Mouse (Mus musculus): ENCODE data around the gene Maats1. TPM values are rescaled to one million over a fixed set of nuclear protein-coding genes. Genes with fewer than 3 reads are reported as not detected.
"Not testable (repeated sequence)": the region's sequence is repeated elsewhere in the genome, so short reads cannot be mapped to it uniquely, and the experiment has no call there.

The Maats1 gene
- polyA plus RNA-seq, 1 experiment from 2014 or later = 0.71 TPM

DNA sequence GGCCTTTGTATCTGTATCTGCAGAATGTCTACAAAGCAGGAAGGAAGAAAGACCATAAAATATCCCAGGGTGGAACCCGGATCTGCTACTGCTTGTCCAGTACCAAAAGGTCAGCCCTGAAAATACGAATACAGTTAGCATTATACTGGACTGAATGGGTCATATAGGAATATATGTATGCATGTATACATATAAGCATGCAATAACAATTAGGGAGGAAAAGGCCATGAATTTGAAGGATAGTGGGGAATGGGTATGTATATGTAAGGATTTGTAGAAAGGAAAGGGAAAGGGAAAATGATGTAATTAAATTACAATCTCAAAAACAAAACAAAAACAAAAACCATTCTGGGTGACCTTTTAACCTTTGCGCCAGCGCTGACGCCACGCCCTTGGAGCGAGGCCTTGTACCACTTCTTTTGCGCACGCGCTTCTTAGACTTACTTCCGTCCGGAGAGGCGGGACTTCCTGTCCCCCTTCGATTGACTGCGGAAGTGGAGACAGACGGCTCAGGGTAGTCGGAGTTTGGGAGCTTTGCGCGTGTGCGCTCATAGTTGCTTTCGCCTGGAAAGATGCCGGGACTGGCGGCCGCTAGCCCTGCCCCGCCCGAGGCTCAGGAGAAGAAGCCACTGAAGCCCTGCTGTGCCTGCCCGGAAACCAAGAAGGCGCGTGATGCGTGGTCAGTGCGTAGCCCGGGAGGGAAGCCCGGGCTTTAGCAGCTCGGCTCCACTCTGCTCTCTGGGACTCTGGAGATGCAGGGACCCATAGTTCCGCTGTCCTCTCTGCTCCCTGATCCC is 4.8 kb upstream of the Maats1 start, which contains the start of the genes Cox17 and Gm21987:
TSS of gene Cox17 (plus strand) at position 463 of the 797 bp plus-strand sequence.
TSS of gene Gm21987 (plus strand) at position 512 of the 797 bp plus-strand sequence.
- H3K9me3 ChIP-seq (replicated peaks; ENCODE audit: control insufficient read depth, low read length) = no peaks in the 10 kb centered on the region
- WGBS = 3% methylated on average over 35 of the region's 35 CpGs
- ATAC-seq = peak; percentile 98

DNA sequence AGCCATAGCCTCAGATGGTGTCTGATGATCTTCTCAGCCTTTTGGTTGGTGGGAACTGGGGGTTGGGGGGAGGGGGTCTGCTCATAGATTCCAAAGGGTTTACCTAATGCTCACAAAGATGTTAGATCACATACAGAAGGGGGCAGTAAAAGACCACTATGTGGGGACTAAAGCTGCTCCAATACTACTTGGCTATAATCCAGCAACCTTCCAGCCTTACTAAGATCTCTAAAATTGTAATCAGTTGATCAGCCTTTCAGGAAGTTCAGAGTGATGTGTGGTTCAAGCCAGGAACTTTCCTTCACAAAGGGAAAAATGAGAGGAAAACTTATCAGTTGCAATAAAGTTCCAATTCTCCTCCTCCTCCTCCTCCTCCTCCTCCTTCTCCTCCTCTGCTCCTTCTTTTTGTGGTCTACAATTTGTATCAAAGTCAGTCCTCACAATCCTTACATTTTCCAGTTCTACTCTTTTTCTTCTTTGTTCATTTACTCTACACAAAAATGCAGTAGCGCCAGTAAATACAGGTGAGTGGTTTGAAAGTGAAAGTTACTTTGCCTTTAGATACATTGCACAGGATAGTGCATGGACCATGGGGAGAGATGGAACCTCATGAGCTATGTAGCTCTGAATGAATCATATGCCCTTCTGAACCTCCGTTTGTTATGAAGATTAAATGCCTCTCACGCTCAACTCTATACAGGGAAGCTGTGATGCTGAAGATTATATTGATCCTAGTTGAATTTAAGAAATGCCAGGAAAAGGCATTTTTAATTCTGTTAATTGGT is 3.2 kb upstream of the Maats1 start:
- peaks cover 11% of the 10 kb centered on the region for H3K36me3 ChIP-seq (ENCODE audit: control insufficient read depth, insufficient read depth, low read length)
- no peak overlapping the region for H3K27ac ChIP-seq (ENCODE audit: low read depth, low read length)
- ATAC-seq (no peak), DNase-seq (ENCODE audit: low spot score) (peak; percentile 88)
- H3K4me2 ChIP-seq (ENCODE audit: low read length) = no peak overlapping the region
- no peaks in the 10 kb centered on the region for H3K27me3 ChIP-seq (replicated peaks; ENCODE audit: control insufficient read depth, insufficient read depth, low read length)
- no peak overlapping the region for H3K9ac ChIP-seq (ENCODE audit: low read length)
- 89% methylated on average over 3 of the region's 3 CpGs for WGBS
- no peaks in the 10 kb centered on the region for H3K9me3 ChIP-seq (replicated peaks; ENCODE audit: control insufficient read depth, low read length)
- peaks cover 9% of the 10 kb centered on the region for H3K4me1 ChIP-seq (ENCODE audit: control insufficient read depth, insufficient read depth, low read length)
- no peak overlapping the region for H3K4me3 ChIP-seq (ENCODE audit: low read depth, low read length)

More for the DNA sequence above, 4.8 kb upstream of the Maats1 start, which contains the start of the genes Cox17 and Gm21987:
- peak; percentile 98 for DNase-seq (ENCODE audit: low spot score)
- peak within 1 kb of the TSS; percentile 87 for H3K9ac ChIP-seq (ENCODE audit: low read length)
- peak within 1 kb of the TSS; percentile 76 for H3K4me2 ChIP-seq (ENCODE audit: low read length)
- peaks cover 6% of the 10 kb centered on the region; the same call in 1 of the 2 replicates for H3K4me1 ChIP-seq (ENCODE audit: control insufficient read depth, insufficient read depth, low read length)
- H3K27ac ChIP-seq (ENCODE audit: low read depth, low read length) = peak within 1 kb of the TSS; percentile 74; the same call in 1 of the 2 replicates
- peaks cover 27% of the 10 kb centered on the region for H3K36me3 ChIP-seq (ENCODE audit: control insufficient read depth, insufficient read depth, low read length)
- no peaks in the 10 kb centered on the region for H3K27me3 ChIP-seq (replicated peaks; ENCODE audit: control insufficient read depth, insufficient read depth, low read length)
- peak within 1 kb of the TSS; percentile 88 for H3K4me3 ChIP-seq (ENCODE audit: low read depth, low read length)

DNA sequence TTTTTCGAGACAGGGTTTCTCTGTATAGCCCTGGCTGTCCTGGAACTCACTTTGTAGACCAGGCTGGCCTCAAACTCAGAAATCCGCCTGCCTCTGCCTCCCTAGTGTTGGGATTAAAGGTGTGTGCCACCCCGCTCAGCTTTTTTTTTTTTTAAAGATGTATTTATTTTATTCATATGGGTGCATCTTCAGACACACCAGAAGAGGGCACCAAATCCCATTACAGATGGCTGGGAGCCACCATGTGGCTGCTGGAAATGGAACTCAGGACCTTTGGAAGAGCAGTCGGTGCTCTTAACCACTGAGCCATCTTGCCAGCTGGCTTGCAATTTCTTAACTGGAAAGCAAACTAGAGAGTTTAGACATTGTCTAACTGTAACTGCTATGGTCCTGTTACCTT is 3.9 kb downstream of the Maats1 start:
- WGBS = 92% methylated on average over 4 of the region's 4 CpGs
- H3K27ac ChIP-seq (ENCODE audit: low read depth, low read length); H3K9me3 ChIP-seq (replicated peaks; ENCODE audit: control insufficient read depth, low read length); H3K27me3 ChIP-seq (replicated peaks; ENCODE audit: control insufficient read depth, insufficient read depth, low read length); H3K4me3 ChIP-seq (ENCODE audit: low read depth, low read length); DNase-seq (ENCODE audit: low spot score); ATAC-seq; H3K4me2 ChIP-seq (ENCODE audit: low read length); H3K36me3 ChIP-seq (ENCODE audit: control insufficient read depth, insufficient read depth, low read length); H3K4me1 ChIP-seq (ENCODE audit: control insufficient read depth, insufficient read depth, low read length); H3K9ac ChIP-seq (ENCODE audit: low read length): not testable (repeated sequence)

DNA sequence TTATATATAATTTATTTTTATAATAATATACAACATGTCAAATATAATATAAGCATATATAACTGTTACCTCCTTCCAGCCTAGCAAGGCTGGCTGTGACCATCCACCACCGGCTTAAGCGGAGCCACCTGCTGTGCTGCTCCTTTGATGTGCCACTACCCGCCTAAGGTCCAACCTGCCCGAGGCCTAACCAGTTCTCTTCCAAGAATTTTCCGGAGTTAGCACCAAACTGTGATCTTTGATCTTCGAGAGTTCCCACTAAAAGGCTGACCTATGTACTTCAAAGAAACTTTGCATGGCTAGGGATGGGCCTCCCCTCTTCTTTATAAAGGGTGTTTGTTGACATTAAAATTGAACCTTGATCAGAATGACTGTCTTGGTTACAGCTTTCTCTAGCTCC is 7.5 kb downstream of the Maats1 start:
- DNase-seq (ENCODE audit: low spot score) (no peak), ATAC-seq (no peak)
- Histone ChIP-seq H3K27me3 (replicated peaks; ENCODE audit: control insufficient read depth, insufficient read depth, low read length) (no peaks in the 10 kb centered on the region), H3K36me3 (ENCODE audit: control insufficient read depth, insufficient read depth, low read length) (no peaks in the 10 kb centered on the region), H3K4me1 (ENCODE audit: control insufficient read depth, insufficient read depth, low read length) (no peaks in the 10 kb centered on the region), H3K4me2 (ENCODE audit: low read length) (no peak overlapping the region), H3K27ac (ENCODE audit: low read depth, low read length) (no peak overlapping the region), H3K4me3 (ENCODE audit: low read depth, low read length) (no peak overlapping the region), H3K9me3 (replicated peaks; ENCODE audit: control insufficient read depth, low read length) (no peaks in the 10 kb centered on the region), H3K9ac (ENCODE audit: low read length) (no peak overlapping the region)
- WGBS = 39% methylated on average over 6 of the region's 6 CpGs

DNA sequence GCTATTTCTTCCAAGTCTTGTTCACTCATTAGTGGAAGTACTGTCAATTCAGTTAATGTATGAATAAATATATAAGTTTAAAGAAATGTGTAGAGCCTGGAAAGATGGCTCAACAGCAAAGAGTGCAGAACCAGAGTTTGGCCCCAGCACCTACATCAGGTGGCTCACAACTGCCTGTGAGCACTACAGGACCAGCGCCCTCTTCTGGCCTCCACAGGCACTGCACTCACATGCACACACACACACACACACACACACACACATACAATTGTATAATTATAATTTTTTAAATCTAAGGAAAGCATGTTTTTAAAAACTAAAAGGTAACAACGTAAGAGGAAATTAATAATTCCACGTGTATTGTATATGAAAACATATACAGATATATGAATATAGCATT is 12.6 kb downstream of the Maats1 start:
- no peaks in the 10 kb centered on the region for H3K27me3 ChIP-seq (replicated peaks; ENCODE audit: control insufficient read depth, insufficient read depth, low read length)
- no peak overlapping the region for H3K27ac ChIP-seq (ENCODE audit: low read depth, low read length)
- DNase-seq (ENCODE audit: low spot score) (no peak), ATAC-seq (no peak)
- no peaks in the 10 kb centered on the region for H3K9me3 ChIP-seq (replicated peaks; ENCODE audit: control insufficient read depth, low read length)
- 88% methylated on average over 3 of the region's 3 CpGs for WGBS
- H3K4me2 ChIP-seq (ENCODE audit: low read length) = no peak overlapping the region
- H3K36me3 ChIP-seq (ENCODE audit: control insufficient read depth, insufficient read depth, low read length) = no peaks in the 10 kb centered on the region
- no peak overlapping the region for H3K9ac ChIP-seq (ENCODE audit: low read length)
- no peaks in the 10 kb centered on the region for H3K4me1 ChIP-seq (ENCODE audit: control insufficient read depth, insufficient read depth, low read length)
- H3K4me3 ChIP-seq (ENCODE audit: low read depth, low read length) = no peak overlapping the region

DNA sequence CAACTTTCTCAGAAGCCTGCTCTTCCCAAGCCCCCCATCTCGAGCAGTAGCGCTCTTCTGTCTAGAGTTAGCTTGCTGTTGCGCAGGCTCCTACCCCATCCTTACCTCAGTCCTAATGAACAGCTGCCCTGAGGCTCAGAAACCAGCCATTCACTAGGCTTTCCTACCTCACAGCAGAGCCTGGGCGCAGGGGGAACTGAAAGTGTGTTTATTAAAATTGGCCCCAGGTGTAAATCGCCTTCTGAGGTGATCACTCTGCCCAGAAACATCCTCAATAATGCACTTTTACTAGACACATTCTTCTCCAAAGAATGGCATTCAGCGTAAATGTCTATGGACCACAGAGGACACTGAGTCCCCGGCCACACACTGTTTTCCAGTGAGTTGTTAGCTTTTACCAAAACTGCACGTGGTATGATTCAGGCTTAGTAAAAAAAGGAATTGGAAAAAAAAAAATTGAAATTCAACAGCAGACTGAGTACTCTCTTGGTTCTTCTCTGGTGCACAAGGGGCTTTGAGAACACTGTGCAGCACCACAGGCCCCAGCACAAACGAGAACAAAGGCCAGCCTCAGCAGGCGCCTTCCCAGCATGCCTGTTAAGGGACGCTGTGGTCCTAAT is 15.1 kb downstream of the Maats1 start:
- Histone ChIP-seq H3K9ac (ENCODE audit: low read length) (no peak overlapping the region), H3K36me3 (ENCODE audit: control insufficient read depth, insufficient read depth, low read length) (no peaks in the 10 kb centered on the region), H3K4me3 (ENCODE audit: low read depth, low read length) (no peak overlapping the region), H3K27me3 (replicated peaks; ENCODE audit: control insufficient read depth, insufficient read depth, low read length) (no peaks in the 10 kb centered on the region), H3K9me3 (replicated peaks; ENCODE audit: control insufficient read depth, low read length) (no peaks in the 10 kb centered on the region), H3K4me2 (ENCODE audit: low read length) (no peak overlapping the region), H3K4me1 (ENCODE audit: control insufficient read depth, insufficient read depth, low read length) (no peaks in the 10 kb centered on the region), H3K27ac (ENCODE audit: low read depth, low read length) (no peak overlapping the region)
- WGBS = 80% methylated on average over 11 of the region's 11 CpGs
- no peak for DNase-seq (ENCODE audit: low spot score)
- no peak for ATAC-seq

DNA sequence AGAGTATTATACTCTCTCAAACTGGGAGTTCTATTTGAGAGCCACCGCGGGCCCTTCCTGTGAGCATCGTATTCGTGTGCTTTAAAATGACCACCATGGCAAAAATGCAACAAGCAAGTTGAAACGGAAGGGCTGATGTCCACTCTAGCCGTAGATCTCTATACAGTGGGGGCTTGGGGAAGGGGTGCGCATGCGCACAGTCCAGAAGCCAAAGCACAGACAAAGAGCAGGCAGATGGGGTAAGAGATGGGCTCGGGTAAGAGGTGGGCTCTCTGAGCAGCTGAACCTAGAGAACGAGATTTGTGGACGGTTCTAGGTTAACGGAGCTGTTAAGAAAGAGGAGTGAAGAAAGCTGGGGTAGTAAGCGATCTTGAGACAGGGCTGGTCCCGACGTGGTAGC is 17.6 kb downstream of the Maats1 start:
- no peak overlapping the region for H3K4me2 ChIP-seq (ENCODE audit: low read length)
- WGBS = 93% methylated on average over 15 of the region's 15 CpGs
- no peak for ATAC-seq

DNA sequence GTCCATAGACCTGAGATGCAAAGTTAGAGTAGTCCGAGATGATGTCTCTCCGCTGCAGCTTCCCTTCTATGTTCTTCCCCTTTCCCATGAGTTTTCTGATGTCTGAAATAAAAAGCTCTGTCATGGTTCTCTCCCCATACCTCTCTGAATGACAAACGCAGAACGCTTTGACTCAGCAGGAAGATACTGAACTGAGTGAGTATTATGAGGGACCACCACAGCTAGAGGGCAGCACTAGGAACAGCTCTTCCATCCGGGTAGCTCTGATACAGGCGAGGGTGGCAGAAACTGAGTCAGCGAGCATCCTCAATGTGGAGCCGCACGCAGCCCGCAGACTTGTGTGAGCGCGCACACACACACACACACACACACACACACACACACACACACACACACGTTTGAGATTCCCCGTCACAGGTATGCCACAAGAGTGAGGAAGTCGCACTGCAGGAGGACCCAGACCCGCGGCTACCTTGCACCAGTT is 20.4 kb downstream of the Maats1 start:
- peak; percentile 86 for ATAC-seq
- no peaks in the 10 kb centered on the region for H3K36me3 ChIP-seq (ENCODE audit: control insufficient read depth, insufficient read depth, low read length)
- H3K9ac ChIP-seq (ENCODE audit: low read length) = 0 out of 2 replicates have a peak overlapping the region, but pooled peaks have one; percentile 47
- no peaks in the 10 kb centered on the region for H3K4me1 ChIP-seq (ENCODE audit: control insufficient read depth, insufficient read depth, low read length)
- H3K27ac ChIP-seq (ENCODE audit: low read depth, low read length) = no peak overlapping the region
- H3K4me3 ChIP-seq (ENCODE audit: low read depth, low read length) = 0 out of 2 replicates have a peak overlapping the region, but pooled peaks have one; percentile 16
- peak; percentile 79 for DNase-seq (ENCODE audit: low spot score)
- H3K4me2 ChIP-seq (ENCODE audit: low read length) = peak overlapping the region; percentile 45
- H3K9me3 ChIP-seq (replicated peaks; ENCODE audit: control insufficient read depth, low read length) = no peaks in the 10 kb centered on the region
- H3K27me3 ChIP-seq (replicated peaks; ENCODE audit: control insufficient read depth, insufficient read depth, low read length) = no peaks in the 10 kb centered on the region
- 28% methylated on average over 17 of the region's 17 CpGs for WGBS

More for the DNA sequence above, 17.6 kb downstream of the Maats1 start:
- Histone ChIP-seq H3K27ac (ENCODE audit: low read depth, low read length) (no peak overlapping the region), H3K36me3 (ENCODE audit: control insufficient read depth, insufficient read depth, low read length) (no peaks in the 10 kb centered on the region), H3K9ac (ENCODE audit: low read length) (no peak overlapping the region), H3K27me3 (replicated peaks; ENCODE audit: control insufficient read depth, insufficient read depth, low read length) (no peaks in the 10 kb centered on the region), H3K4me3 (ENCODE audit: low read depth, low read length) (no peak overlapping the region), H3K9me3 (replicated peaks; ENCODE audit: control insufficient read depth, low read length) (no peaks in the 10 kb centered on the region), H3K4me1 (ENCODE audit: control insufficient read depth, insufficient read depth, low read length) (no peaks in the 10 kb centered on the region)
- no peak for DNase-seq (ENCODE audit: low spot score)
